Mouse (Mus musculus) heart, embryonic 12.5 days (tissue): ENCODE data around the gene Acrbp. TPM values are rescaled to one million over a fixed set of nuclear protein-coding genes. Genes with fewer than 3 reads are reported as not detected.
A peak's percentile ranks its signal among the peaks of the same experiment; 100 is the strongest.

Experiments used
- ATAC-seq: fragments of 200-750 bp; cut with Nextera tagmentation; 2 replicates; pipeline ENCODE4 v1.8.0; 2017; ENCODE audit warnings: moderate TSS enrichment, moderate library complexity; ENCODE audit not compliant: insufficient number of reproducible peaks, low FRiP score
- H3K27ac ChIP-seq: fragments of 300-500 bp; sonication (generic); 2 replicates; pipeline ENCODE4 v1.5.1; 2016; ENCODE audit warnings: mild to moderate bottlenecking, moderate library complexity; ENCODE audit not compliant: poor library complexity, severe bottlenecking
- H3K27me3 ChIP-seq: fragments of 300-500 bp; sonication (generic); replicated peaks from 2 replicates; pipeline ENCODE4 v1.6.1; 2016; ENCODE audit warnings: mild to moderate bottlenecking, moderate library complexity
- H3K36me3 ChIP-seq: fragments of 300-500 bp; sonication (generic); 2 replicates; pipeline ENCODE4 v1.6.1; 2016; ENCODE audit warnings: mild to moderate bottlenecking, moderate library complexity
- H3K4me1 ChIP-seq: fragments of 300-500 bp; sonication (generic); replicated peaks from 2 replicates; pipeline ENCODE4 v1.6.1; 2016; ENCODE audit warnings: mild to moderate bottlenecking
- H3K4me2 ChIP-seq: fragments of 300-500 bp; sonication (generic); 2 replicates; pipeline ENCODE4 v1.6.1; 2016; ENCODE audit warnings: mild to moderate bottlenecking, moderate library complexity
- H3K4me3 ChIP-seq: fragments of 300-500 bp; sonication (generic); 2 replicates; pipeline ENCODE4 v1.5.1; 2016; ENCODE audit warnings: mild to moderate bottlenecking
- H3K9ac ChIP-seq: fragments of 300-500 bp; sonication (generic); 2 replicates; pipeline ENCODE4 v1.6.1; 2016; ENCODE audit warnings: mild to moderate bottlenecking, moderate library complexity
- H3K9me3 ChIP-seq: fragments of 300-500 bp; sonication (generic); replicated peaks from 2 replicates; pipeline ENCODE4 v1.6.1; 2016; ENCODE audit warnings: mild to moderate bottlenecking, moderate library complexity
- WGBS: fragments of 180-500 bp; shearing (Covaris S2); methylation state at CpG from one replicate; pipeline ENCODE4 v1.1.7; 2016; 5-methylcytosine and 5-hydroxymethylcytosine counted together
- polyA plus RNA-seq: library from polyadenylated mRNA; unstranded; fragments of >200 nt; fragmentation: Nextera tagmentation; extraction: Ambion mirVana; gene quantifications from 2 replicates; pipeline ENCODE4 v1.2.1, GENCODE M21; 2016

The Acrbp gene
- polyA plus RNA-seq, 1 experiment from 2014 or later = 6.9 TPM

DNA sequence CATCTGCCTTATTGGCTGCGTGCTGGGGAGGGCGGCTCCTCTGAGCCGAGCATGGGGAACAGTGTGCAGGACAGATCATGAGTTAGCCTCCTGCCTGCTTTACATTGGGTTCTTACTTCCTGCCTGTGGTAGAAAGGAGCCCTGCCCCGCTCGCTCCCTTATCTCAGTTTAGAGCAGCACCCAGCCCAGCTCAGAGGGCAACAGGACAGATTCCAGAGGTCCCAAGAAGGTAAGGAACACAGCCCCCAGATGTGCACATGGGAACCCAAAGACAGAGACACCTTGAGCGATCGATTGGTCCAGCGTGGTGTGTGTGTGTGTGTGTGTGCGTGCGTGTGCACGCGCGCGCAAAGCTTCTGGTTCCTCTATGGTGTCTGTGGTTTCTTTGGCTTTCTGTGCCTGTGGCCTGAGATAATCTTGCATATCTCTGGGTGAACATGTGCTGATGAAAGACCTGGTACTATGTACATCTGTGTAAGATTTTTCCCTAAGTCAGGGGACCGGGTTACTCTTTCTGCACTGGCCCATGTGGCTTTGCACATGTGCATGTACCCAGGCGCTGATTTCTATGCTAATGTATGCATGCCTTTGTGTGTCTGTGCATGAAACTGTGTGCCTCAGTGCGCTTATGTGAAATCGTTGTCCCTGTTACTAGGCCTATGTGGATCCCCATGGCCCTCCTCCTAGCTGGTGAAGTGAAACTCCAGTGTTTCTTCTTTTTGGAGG, 21.8 kb downstream of the Acrbp start:
- Histone ChIP-seq H3K9ac (no peak overlapping the region), H3K27ac (no peak overlapping the region), H3K4me2 (no peak overlapping the region), H3K9me3 (no peaks in the 10 kb centered on the region), H3K4me3 (no peak overlapping the region), H3K27me3 (peaks cover 21% of the 10 kb centered on the region), H3K36me3 (no peaks in the 10 kb centered on the region), H3K4me1 (peaks cover 13% of the 10 kb centered on the region)
- ATAC-seq = 0 out of 2 replicates have a peak, but pooled peaks have one; percentile 46
- WGBS = 69% methylated on average over 18 of the region's 18 CpGs

DNA sequence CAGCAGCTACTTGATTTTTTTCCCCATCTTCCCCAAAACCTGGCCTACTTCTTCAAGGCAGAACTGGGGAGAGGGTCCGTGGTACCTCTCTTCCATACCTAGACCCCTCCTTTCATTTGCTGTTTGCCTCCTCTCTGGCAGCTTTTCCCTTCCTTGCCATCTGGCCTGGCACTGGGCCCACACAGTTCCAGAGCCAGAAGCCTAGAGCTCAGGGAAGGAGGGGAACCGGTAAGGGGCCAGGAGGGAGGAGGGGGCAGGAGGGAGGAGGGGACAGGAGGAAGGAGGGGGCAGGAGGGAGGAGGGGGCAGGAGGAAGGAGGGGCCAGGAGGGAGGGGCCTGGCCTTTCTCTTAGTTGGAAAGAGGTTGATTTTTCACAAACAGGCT, 22.4 kb downstream of the Acrbp start:
- Histone ChIP-seq H3K9ac (no peak overlapping the region), H3K4me2 (no peak overlapping the region), H3K27ac (no peak overlapping the region), H3K9me3 (no peaks in the 10 kb centered on the region), H3K4me3 (no peak overlapping the region), H3K27me3 (peaks cover 21% of the 10 kb centered on the region), H3K36me3 (no peaks in the 10 kb centered on the region), H3K4me1 (peaks cover 13% of the 10 kb centered on the region)
- 26% methylated on average over 2 of the region's 2 CpGs for WGBS
- ATAC-seq = peak; percentile 45; the same call in 1 of the 2 replicates

DNA sequence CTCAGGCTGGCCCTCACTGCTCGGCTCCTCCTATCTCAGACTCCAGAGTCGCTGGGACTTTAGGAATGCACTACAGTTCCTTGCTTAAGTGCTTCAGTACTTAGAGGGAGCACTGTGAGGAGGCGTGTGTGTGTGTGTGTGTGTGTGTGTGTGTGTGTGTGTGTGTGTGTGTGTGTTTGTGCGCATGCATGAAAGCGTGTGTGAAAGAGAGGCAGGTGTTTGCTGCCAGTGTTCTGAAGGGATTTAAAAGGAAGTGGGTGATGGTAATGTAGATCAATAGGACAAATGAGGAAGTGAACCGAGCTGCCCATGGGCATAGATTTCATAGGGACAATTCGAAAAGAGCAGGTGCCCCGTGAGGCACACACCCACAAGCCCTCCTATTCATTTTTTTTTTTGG, 24.3 kb downstream of the Acrbp start:
- Histone ChIP-seq H3K4me1 (peaks cover 13% of the 10 kb centered on the region), H3K4me3 (no peak overlapping the region)
- 70% methylated on average over 8 of the region's 8 CpGs for WGBS

DNA sequence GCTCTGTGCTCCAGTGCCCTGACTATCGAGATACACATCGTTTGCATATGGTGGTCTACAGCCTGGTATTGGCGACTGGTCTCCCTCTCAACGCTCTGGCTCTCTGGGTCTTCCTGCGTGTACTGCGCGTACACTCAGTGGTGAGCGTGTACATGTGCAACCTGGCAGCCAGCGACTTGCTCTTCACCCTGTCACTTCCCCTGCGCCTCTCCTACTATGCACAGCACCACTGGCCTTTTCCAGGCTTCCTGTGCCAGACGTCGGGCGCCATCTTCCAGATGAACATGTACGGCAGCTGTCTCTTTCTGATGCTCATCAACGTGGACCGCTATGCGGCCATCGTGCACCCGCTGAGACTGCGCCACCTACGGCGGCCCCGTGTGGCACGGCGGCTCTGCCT, 31.9 kb downstream of the Acrbp start:
- H3K36me3 ChIP-seq = no peaks in the 10 kb centered on the region
- peak overlapping the region; percentile 49 for H3K4me3 ChIP-seq
- H3K4me2 ChIP-seq = peak overlapping the region; percentile 81
- H3K27ac ChIP-seq = no peak overlapping the region
- H3K4me1 ChIP-seq = 0 out of 2 replicates have a peak, but pooled peaks cover 11% of the 10 kb centered on the region
- 20% methylated on average over 25 of the region's 25 CpGs for WGBS
- peak overlapping the region; percentile 66 for H3K9ac ChIP-seq
- no peaks in the 10 kb centered on the region for H3K27me3 ChIP-seq
- 0 out of 2 replicates have a peak, but pooled peaks have one; percentile 5 for ATAC-seq
- H3K9me3 ChIP-seq = no peaks in the 10 kb centered on the region

More for the DNA sequence above, 24.3 kb downstream of the Acrbp start:
- ATAC-seq = no peak
- peaks cover 6% of the 10 kb centered on the region for H3K27me3 ChIP-seq
- H3K9me3 ChIP-seq = no peaks in the 10 kb centered on the region
- no peaks in the 10 kb centered on the region for H3K36me3 ChIP-seq
- no peak overlapping the region for H3K27ac ChIP-seq
- no peak overlapping the region for H3K4me2 ChIP-seq
- H3K9ac ChIP-seq = no peak overlapping the region

DNA sequence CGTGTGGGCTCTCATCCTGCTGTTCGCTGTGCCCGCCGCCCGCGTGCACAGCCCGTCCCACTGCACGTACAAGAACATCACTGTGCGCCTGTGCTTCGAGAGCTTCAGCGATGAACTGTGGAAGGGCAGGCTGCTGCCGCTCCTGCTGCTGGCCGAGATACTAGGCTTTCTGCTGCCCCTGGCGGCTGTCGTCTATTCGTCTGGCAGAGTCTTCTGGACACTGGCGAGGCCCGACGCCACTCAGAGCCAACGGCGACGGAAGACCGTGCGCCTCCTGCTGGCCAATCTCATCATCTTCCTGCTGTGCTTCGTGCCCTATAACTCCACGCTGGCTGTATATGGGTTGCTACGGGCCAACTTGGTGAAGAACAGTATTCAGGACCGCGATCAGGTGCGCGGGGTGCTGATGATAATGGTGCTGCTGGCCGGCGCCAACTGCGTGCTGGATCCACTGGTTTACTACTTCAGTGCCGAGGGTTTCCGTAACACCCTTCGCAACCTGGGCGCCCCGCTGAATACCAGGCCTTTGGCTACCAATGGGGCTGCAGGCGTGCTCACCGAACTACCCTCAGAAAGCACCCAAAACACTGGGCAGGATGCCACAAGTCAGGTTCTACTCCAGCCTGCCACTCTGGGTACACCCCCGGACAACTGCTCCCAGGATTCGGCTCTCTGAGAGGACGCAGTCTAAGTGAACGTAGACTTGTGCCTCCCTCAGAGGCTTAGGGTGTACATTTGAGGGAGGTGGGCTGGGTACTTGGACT, 32.5 kb downstream of the Acrbp start:
- H3K9me3 ChIP-seq = no peaks in the 10 kb centered on the region
- H3K36me3 ChIP-seq = no peaks in the 10 kb centered on the region
- peak overlapping the region; percentile 66 for H3K9ac ChIP-seq
- no peaks in the 10 kb centered on the region for H3K27me3 ChIP-seq
- no peak overlapping the region for H3K27ac ChIP-seq
- H3K4me2 ChIP-seq = peak overlapping the region; percentile 81
- ATAC-seq = peak; percentile 88
- peak overlapping the region; percentile 49 for H3K4me3 ChIP-seq
- H3K4me1 ChIP-seq = 0 out of 2 replicates have a peak, but pooled peaks cover 11% of the 10 kb centered on the region
- WGBS = 21% methylated on average over 45 of the region's 45 CpGs

DNA sequence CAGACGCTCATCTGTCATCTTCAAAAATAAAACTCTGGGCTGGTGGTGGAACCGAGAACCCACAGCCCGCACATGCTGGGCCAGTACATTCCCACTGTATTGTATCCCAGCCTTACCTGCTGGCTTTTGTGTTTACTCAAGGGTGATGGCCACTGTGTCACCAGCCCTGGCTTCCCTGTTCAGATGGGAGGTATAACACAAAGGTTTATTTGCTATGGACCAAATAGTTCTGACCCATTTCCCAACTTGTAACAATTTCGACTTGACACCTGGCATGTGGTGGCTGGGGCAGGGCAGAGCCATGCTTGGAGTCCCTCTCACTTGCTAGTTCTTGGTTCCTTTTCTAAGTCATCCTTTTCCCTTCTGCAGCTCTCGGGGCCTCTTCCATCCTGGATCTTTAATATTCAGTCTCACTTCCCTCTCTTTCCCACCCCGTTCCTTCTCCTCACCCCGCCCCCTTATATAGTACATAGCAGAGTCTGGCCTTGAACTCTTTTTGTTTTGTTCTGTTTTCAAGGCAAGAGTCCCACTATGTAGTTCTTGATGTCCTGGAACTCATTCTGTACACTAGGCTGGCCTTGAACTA, 33.4 kb downstream of the Acrbp start:
- no peak overlapping the region for H3K4me2 ChIP-seq

DNA sequence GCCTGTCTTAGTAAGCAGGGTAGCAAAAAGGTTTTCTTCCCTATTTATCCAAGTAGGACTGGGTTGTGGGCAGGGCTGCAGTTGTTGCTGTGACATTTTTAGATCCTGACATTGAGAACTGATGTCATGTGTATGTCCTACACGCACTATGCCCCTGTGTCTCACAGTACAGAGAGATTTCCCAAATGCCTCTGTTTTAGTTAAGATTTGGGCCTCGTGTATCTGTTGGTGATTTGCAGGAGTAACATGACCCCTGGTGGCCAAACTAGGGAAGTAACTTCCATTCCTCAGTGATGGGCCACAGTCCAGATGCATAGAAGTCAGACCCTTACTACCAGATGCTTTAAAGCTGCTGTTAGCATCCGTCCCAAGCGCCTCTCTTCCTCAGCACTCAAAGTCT, 34.9 kb downstream of the Acrbp start:
- Histone ChIP-seq H3K27ac (no peak overlapping the region), H3K36me3 (no peaks in the 10 kb centered on the region), H3K4me2 (no peak overlapping the region), H3K4me1 (peaks cover 20% of the 10 kb centered on the region), H3K9ac (no peak overlapping the region), H3K27me3 (no peaks in the 10 kb centered on the region), H3K9me3 (no peaks in the 10 kb centered on the region), H3K4me3 (no peak overlapping the region)
- 2% methylated on average over 4 of the region's 4 CpGs for WGBS
- no peak for ATAC-seq

More for the DNA sequence above, 33.4 kb downstream of the Acrbp start:
- Histone ChIP-seq H3K27me3 (no peaks in the 10 kb centered on the region), H3K4me3 (no peak overlapping the region), H3K9ac (no peak overlapping the region), H3K36me3 (no peaks in the 10 kb centered on the region), H3K4me1 (0 out of 2 replicates have a peak, but pooled peaks cover 11% of the 10 kb centered on the region), H3K27ac (no peak overlapping the region), H3K9me3 (no peaks in the 10 kb centered on the region)
- 85% methylated on average over 7 of the region's 7 CpGs for WGBS
- ATAC-seq = no peak

DNA sequence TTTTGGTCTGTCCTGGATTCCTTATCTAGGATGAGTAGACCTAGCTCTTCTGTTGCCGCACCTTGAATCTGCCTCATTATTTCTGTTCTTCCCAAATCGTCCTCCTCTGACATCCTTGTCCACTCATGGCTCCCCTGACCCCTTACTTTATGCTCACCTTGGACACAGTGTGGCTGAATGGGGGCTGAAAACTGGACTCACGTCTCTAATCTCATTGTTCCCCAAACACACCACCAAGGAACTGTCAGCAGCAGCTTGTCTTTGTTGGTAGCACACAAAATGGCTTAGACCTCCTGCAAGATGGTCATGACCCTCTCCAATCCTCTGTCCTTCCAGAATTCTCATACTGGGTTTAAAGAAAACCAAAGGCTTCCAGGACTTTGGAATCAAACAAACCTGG, 38.4 kb downstream of the Acrbp start:
- WGBS = 80% methylated on average over 3 of the region's 3 CpGs
- ATAC-seq = no peak
- no peak overlapping the region for H3K9ac ChIP-seq

DNA sequence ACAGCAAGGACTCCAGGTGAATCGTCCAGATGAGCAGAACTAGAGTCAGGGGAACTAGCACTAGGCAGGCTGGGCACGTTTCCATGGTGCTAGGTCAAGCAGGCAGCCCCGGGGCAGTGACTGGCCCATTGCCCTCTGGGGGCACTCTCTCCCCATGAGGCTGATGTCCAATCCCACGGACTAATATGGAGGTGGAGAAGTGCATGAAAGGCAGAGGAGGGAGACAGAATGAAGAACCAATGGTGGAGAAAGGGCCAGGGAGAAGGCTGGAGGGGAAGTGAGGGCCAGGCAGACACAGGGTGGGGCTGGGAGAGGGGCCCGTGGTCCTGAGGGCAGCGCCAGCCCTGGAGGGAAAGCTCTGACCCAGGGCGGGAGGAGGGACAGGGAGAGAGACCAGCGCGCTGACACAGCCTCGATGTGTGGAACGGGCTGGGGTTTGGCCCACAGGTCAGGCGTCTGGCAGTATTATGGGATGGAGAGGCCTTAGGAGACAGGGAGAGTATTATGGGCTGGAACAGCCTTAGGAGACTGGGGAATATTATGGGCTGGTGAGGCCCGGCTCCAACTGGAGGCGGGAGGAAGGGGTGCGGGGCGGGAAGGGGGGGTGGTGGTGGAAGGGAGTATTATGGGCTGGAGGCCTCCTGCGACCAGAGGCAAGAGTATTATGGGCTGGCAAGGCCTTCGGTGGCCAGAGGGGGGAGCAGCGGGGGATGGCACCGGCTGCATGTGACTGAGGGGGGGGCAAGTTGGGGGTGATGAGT, 39.3 kb downstream of the Acrbp start:
- H3K27ac ChIP-seq = peak overlapping the region; percentile 87
- peak overlapping the region; percentile 25 for H3K4me3 ChIP-seq
- H3K27me3 ChIP-seq = no peaks in the 10 kb centered on the region
- WGBS = 2% methylated on average over 20 of the region's 20 CpGs
- peak overlapping the region; percentile 26 for H3K9ac ChIP-seq
- H3K9me3 ChIP-seq = no peaks in the 10 kb centered on the region
- peak overlapping the region; percentile 65 for H3K4me2 ChIP-seq
- no peaks in the 10 kb centered on the region for H3K36me3 ChIP-seq
- peak; percentile 74 for ATAC-seq
- peaks cover 33% of the 10 kb centered on the region for H3K4me1 ChIP-seq

More for the DNA sequence above, 38.4 kb downstream of the Acrbp start:
- H3K4me3 ChIP-seq = no peak overlapping the region
- H3K27me3 ChIP-seq = no peaks in the 10 kb centered on the region
- no peaks in the 10 kb centered on the region for H3K9me3 ChIP-seq
- H3K4me1 ChIP-seq = peaks cover 33% of the 10 kb centered on the region
- peak overlapping the region; percentile 87 for H3K27ac ChIP-seq
- no peaks in the 10 kb centered on the region for H3K36me3 ChIP-seq
- H3K4me2 ChIP-seq = no peak overlapping the region

DNA sequence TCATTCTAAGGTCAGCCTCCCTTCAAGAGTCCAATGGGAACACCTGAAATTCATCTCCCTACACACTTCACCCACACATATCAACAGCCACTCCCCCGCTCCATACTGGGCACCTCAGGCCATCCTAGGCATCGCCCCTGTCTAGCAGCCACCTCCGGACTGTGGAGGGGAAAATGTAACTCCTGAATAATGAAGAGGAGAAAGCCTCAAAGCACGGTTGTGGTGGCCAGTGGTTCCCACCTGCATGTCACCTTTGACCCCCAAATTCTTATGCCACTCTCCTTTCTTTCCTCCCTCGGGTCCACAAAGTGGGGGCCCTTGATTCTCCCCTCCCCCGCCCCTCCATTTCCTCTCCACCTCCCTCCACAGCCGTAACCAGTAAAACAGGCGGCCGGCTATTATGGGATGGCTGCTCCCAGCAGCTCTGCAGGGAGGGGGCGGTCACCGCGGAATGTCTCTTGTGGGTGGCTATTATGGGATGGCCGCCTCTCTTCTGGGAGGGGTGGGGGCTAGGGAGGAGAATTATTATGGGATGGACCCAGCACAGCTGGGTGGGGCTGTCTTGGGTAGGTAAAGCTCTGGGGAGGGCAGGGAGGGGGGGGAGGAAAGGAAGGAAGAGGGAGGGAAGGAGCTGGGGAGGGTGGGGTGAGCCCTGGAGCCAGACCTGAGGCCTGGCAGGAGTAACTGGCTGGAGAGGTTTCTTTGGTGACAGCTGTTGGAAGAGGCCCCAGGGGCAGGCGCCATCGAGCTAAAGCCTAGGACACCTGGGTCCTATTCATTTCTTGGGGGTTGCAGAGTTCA, 40.2 kb downstream of the Acrbp start:
- peak; percentile 71 for ATAC-seq
- peak overlapping the region; percentile 65 for H3K4me2 ChIP-seq
- no peaks in the 10 kb centered on the region for H3K36me3 ChIP-seq
- H3K9ac ChIP-seq = peak overlapping the region; percentile 57
- H3K9me3 ChIP-seq = no peaks in the 10 kb centered on the region
- H3K27ac ChIP-seq = peak overlapping the region; percentile 87
- 3% methylated on average over 15 of the region's 15 CpGs for WGBS
- H3K4me3 ChIP-seq = peak overlapping the region; percentile 25
- peaks cover 27% of the 10 kb centered on the region for H3K4me1 ChIP-seq
- H3K27me3 ChIP-seq = no peaks in the 10 kb centered on the region
